Mouse (Mus musculus) cerebellum, adult (tissue): ENCODE data around the gene Pou2f2.
"Not testable (repeated sequence)": the region's sequence is repeated elsewhere in the genome, so short reads cannot be mapped to it uniquely, and the experiment has no call there.

Experiments
- ATAC-seq: cut with Nextera tagmentation; 2 replicates; pipeline ENCODE4 v1.9.2; 2017; ENCODE audit warnings: mild to moderate bottlenecking, moderate library complexity, mixed read lengths; ENCODE audit not compliant: insufficient number of reproducible peaks, low FRiP score, low TSS enrichment

Pou2f2 gene

DNA sequence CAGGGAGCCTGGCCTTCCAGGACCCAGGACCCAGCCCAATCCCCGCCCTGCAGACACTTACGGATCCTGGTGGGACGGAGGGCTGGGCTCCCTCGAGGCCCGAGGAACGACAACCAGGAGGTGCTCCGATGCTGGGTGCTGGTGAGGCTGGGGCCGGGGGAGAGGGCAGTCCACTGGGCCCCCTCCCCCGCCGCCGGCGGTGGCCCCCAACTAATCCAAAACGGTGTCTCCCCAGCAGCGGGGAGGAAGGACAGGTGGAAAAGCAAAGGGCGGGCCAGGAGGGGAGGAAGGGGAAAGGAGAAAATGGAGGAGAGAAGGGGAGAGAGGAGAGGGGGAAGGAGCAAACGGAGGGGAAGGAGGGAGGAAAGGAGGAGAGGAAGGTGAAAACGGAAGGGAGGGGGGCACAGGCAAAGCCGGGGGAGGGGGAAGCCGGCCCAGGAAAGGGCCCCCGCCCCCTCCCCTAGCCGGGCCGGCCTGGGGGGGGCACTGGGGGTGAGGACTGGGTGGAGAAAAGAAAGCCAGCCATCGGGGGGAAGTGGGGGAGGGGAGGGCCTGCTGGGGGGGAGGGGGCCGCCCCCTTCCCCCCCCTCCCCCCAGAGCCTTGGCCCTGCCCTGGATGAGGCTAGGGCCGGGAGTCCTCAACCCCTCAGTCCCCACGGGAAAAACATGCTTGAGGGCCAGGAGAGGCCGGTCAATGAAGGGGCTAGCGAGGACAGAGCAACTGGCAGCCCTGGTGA lies 107.4 kb downstream of the Pou2f2 start, which contains the start of the genes Grik5 and Zfp574:
Gene Grik5, minus strand, starts transcription at position 368 of the 737 bp plus-strand sequence.
Gene Zfp574, plus strand, starts transcription at position 589 of the 737 bp plus-strand sequence.
- no peak for ATAC-seq

DNA sequence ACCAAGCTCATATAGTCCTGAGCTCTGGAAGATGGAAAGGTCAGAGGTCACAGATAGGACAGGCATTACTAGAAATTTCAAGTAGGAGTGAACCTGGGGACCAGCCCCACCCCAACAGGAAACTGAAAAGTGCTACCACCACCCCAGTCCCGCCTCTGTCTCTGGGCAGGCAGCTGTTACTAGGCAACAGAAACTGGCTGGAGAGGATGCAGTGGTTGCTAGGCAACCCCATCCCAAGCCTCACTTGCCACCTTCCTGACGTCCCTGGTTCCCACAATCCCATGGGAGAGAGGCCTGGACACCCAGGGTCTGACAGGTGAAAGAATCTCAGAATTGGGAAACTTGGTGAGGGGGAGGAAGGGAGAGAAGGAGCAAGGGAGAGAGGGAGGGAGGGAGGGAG lies 110.8 kb downstream of the Pou2f2 start:
- ATAC-seq: no peak

DNA sequence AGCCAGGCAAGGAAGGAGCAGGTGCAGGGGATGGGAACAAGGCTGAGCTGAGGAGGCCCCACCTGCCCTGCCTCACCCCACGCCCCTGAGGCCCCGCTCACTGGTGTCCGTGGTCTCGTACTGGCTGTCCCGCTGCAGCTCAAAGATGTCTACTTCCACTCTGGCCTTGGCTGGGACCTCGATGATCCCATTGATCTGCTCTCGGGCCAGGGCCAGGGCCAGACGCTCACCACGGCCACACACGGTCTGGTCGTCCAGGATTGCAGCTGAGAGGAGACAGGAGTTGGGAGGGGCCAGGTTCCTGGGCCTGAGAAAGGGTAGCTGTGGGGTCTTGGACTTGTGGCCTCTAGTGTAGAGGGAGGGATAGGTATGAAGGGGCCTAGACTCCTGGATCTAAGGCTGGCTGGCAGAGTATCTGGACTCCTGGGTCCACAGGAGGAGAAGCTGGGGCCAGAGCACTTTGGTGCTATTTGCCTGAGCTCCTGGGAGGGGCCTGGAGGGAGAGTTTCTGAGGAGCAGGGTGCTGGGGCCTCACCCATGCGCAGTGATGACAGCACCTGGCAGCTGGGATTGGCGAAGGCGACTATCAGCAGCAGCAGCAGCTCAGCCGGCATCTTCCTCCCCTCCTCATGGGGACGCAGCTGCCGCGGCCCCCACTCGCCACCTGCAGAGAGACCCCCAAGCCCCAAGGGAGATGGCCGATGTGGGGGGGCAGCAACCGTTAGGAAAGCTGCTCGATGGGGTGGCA lies 111.4 kb downstream of the Pou2f2 start:
- ATAC-seq: no peak

DNA sequence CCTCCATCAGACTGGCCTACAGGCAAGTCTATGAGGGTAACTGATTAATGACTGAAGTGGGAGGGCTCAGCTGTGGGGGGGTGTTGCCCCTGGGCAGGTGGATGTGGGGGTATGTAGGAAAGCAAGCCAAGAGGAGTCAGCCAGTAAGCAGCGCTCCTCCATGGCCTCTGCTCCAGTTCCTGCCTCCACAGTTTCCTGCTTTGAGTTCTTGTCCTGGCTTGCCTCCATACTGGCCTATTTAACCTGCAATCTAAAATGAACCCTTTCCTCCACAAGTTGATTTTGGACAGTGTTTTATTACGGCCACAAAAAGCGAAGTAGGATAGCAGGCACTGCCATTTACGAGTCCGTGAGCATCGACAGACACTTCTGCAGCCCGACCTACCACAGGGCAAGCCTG lies 112.2 kb downstream of the Pou2f2 start:
- ATAC-seq: no peak

DNA sequence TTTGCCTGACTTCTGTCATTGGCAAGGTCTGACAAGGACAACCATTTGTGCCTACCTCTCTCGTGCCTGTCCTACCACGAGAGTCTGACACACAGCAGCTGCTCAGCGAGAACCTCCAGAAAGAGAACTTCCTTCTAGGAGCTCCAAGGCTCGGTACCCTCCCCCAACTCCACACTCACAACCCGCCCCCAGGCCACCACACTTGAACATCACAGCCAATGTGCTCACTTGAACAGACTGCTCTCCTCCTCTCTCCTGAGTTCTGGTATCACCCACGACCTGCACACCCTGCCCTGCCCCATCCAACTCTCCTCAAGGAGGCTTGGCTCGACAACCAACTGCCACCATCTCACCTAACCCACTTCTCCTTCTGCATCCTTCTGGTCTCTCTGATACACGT lies 115.6 kb downstream of the Pou2f2 start:
- no peak for ATAC-seq

DNA sequence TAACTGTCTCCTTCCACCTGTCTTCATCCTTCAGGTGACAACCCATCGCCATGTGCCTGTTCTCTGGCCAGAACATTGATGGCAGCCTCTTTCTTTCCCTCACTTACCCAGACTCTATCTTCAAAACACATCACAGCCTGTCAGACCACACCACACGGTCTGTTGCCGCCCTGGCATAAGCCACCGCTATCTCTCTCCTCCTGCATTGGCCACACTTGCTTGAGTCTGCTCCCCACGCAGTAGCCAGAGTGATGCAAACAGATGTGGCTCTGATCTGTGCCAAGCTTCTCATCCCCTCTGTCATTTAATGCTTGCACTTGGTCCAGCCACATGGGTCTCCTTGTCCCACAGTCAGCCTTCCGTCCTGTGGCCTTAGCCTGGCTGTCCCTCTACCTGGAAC lies 116.2 kb downstream of the Pou2f2 start:
- ATAC-seq: no peak

DNA sequence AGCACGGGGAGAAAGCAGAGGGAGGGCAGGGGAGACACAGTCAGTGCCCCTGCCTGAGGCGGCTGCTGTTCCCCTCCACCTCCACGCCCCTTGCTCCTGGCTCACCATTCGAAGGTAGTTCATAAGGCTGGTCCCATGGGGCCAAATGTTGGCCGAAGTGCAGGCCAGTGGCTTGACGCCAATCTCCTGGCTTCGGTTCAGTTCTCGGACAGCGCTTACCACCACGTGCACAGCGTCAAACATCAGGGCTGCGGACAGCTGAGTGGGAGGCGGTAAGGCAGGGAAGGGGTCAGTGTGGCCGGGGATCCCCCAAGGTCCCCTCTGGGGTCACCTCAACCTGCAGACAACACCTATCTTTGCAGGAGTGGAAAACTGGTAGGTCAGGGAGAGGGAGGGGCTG lies 120.7 kb downstream of the Pou2f2 start:
- no peak for ATAC-seq

DNA sequence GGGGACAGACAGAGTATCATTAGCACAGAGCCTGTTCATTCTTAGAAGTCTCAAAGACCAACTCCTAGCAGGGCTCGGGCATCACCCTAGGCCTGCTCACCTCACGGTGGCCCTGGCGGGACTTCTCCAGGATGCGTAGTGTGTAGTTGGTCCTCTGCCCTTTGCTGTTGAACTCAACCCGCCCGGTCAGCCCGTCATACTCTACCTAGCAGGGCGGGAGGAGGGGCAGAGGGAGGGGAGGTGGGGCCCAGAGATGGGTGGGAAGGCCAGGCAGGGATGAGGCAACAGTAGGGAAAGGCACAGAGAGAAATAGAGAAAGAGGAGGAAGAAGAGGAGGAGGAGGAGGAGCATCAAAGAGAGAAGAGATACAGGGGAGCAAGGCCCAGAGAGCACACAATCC lies 121.1 kb downstream of the Pou2f2 start:
- ATAC-seq: no peak

DNA sequence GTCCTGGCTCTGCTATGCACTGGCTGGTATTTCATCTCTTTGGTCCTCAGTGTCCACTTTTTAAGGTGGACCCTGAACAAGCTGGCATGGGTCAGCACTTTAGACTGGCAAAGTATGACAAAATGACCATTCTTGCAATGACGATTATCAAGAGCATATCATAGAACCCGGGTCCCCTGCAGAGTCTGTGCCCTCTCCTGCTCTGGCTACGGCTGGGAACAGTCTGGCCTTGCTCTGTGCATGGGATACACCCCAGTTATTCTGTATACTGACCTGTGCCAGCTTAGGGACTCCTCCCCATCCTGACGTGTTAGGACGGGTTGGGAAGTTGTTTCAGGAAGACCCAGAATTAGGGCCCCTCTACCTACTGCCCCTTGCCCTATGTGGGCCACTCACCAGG lies 121.6 kb downstream of the Pou2f2 start:
- ATAC-seq: no peak

DNA sequence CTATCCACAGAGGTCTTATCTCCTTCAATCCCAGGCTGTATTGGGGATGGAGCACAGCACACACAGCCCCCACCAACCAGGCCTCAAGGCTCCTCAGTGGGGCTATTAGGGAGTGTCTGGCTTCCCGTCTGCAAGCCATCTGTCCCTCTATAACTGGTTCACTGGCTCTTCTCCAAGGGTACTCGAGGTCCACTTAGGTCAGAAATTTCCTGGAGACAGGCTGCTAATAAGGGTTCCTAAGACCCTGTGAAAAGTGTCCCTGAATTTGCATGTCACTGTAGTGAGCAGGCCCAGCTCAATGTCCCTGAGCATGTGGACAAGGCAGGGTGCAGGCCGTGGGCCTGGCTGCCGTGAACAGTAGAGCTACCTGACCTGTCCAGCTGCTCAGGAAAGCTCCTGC lies 122.6 kb downstream of the Pou2f2 start:
- no peak for ATAC-seq

DNA sequence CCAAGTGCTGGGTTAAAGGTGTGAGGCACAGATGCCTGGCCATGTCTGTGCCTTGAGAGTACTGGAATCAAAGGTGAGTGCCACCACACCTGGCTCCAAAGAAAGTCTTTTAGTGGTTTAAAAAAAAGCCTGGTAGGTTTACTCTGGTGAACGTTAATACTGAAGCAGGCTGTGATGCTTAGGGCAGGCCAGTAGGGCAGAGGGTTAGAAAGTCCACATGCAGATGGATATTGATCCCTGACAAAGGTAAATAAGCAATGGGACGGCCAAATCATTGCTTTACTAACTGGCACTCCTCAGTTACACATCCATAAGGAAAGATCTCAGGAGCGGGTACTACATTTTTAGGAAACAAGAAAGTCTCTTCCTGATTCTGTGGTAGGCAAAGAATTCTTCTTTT lies 126.9 kb downstream of the Pou2f2 start:
- ATAC-seq: no peak

DNA sequence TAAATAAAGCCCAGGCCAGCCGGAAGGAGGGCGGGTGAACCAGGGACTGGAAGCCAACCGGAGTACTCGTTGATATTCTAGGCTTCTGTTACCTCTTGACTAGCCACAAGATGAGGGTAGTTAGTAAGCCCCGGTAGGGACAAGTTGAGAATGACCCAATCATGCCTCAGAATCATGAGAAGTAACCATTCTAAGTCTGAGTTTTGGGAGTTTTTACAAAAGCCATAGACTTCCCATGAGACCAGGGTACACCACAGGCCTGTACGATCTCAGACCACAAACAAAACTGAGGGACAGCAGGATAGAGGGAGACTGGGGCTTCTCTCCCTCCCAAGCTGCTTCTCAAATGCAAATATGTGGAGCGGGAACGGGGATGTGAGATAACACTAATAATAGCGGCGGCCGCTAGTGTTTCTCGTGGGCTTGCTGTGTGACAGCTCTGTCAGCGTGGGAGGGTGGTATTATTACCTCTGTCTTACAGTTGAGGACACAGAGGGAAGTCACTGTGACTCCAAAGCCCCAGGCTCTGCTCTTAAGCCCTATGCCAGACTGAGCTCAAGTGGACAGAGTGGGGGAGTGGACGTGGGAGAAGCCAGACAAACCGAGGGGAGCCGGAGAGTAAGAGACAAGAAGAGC lies 130.1 kb downstream of the Pou2f2 start:
- ATAC-seq: no peak

DNA sequence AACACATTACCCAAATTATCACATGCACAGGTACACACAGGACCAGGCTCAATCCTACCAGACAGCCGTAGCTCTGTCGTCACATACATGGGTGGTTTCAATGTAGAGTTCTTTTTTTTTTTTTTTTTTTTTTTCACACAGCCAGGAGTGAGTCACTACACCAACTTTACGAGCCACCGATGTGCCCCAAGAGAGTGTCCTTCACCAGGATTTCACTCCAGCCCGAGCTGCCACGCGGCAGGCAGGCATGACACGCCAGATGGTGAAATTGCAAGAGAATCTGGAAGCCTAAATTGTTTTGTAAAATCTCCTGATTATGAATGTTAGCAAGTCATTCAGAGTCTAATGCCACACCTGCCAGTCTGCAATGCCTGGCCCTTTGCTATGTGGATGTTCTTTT lies 132.2 kb downstream of the Pou2f2 start:
- no peak for ATAC-seq

DNA sequence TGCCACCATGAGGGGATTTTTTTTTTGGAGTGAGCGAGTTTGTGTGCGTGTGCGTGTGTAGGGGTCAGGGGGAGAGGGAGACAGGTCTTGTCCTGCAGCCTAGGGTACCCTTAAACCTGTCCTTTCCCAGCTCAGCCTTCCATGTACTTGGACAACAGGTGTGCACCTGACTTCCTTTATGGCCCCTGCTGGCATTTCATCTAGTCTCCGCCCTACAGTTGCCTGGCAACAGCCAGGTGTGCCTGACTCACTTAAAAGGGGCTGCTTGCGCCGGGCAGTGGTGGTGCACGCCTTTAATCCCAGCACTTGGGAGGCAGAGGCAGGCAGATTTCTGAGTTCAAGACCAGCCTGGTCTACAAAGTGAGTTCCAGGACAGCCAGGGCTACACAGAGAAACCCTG lies 134.9 kb downstream of the Pou2f2 start:
- ATAC-seq: not testable (repeated sequence)

DNA sequence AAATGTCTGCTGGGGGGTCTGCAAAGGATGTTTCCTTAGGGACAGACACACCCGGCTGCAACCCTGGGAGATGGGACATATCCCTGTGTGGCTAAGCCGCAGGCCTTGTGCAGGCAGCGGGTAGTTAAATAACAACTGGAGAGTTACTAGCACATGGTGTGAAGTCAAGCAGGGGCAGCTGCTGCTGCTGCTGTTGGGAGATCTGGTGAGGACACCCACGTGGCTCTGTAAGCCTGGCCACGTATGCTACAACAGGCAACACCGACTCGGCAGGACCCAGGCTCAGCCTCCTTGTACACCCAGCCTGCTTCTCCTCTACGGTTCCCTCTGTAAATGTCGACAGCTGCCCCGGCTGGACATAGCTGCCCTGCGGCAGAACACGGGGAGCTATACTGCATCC lies 137.6 kb downstream of the Pou2f2 start:
- no peak for ATAC-seq
